Mouse (Mus musculus): ENCODE measurements around the gene Stx16. TPM values are rescaled to one million over a fixed set of nuclear protein-coding genes. Genes with fewer than 3 reads are reported as not detected.

The Stx16 gene
- total RNA-seq (2021) = 10 to 100 TPM; 45.2 to 51.0 TPM
- polyA plus RNA-seq (2012; rRNA removed) = 30.7 and 31.3 TPM in 2 replicates
- long read RNA-seq, partial matches to known transcripts = 4 of 16 reads
- long read RNA-seq, other reads (novel, unspliced or antisense) = 12 of 16 reads

- DNase-seq = peak; percentile 98
Observed at GRCm38 (mm10) chr2:174075673-174076432, at the start of gene Stx16. TSS of gene Stx16 (plus strand) at chr2:174076308.

GRCm38 (mm10) chr2:174026406-174026805 is 49.7 kb upstream of the Stx16 start:
- peak; percentile 13 for DNase-seq

- DNase-seq = no peak
Observed at GRCm38 (mm10) chr2:174033257-174033800, 42.8 kb upstream of the Stx16 start.

GRCm38 (mm10) chr2:174047656-174048055 is 28.5 kb upstream of the Stx16 start:
- DNase-seq = no peak

- DNase-seq = no peak
Observed at GRCm38 (mm10) chr2:174049481-174050338, 26.4 kb upstream of the Stx16 start.

GRCm38 (mm10) chr2:174050339-174050685 is 25.8 kb upstream of the Stx16 start:
- DNase-seq = no peak

GRCm38 (mm10) chr2:174051081-174051481 is 25.0 kb upstream of the Stx16 start:
- DNase-seq = no peak

GRCm38 (mm10) chr2:174054496-174054895 is 21.6 kb upstream of the Stx16 start:
- no peak for DNase-seq

- no peak for DNase-seq
Observed at GRCm38 (mm10) chr2:174057730-174058129, 18.4 kb upstream of the Stx16 start.

- DNase-seq = no peak
Observed at GRCm38 (mm10) chr2:174058316-174058939, 17.7 kb upstream of the Stx16 start.

- no peak for DNase-seq
Observed at GRCm38 (mm10) chr2:174059591-174060385, 16.3 kb upstream of the Stx16 start.

GRCm38 (mm10) chr2:174061219-174061618 is 14.9 kb upstream of the Stx16 start:
- no peak for DNase-seq

GRCm38 (mm10) chr2:174063074-174063473 is 13.0 kb upstream of the Stx16 start:
- DNase-seq = no peak

- no peak for DNase-seq
Observed at GRCm38 (mm10) chr2:174063527-174064211, 12.4 kb upstream of the Stx16 start.

GRCm38 (mm10) chr2:174067793-174068419 is 8.2 kb upstream of the Stx16 start:
- DNase-seq = no peak

GRCm38 (mm10) chr2:174069532-174070049 is 6.5 kb upstream of the Stx16 start:
- DNase-seq = no peak

GRCm38 (mm10) chr2:174071406-174071805 is 4.7 kb upstream of the Stx16 start:
- DNase-seq = peak; percentile 76

- peak; percentile 42 for DNase-seq
Observed at GRCm38 (mm10) chr2:174073156-174073790, 2.8 kb upstream of the Stx16 start.

GRCm38 (mm10) chr2:174074621-174075020 is 1.5 kb upstream of the Stx16 start:
- DNase-seq = no peak

Data from adrenal gland, adult 2 months (tissue).